Mouse (Mus musculus) G1E (cell line): ENCODE results near the gene Chka. TPM values are rescaled to one million over a fixed set of nuclear protein-coding genes. Genes with fewer than 3 reads are reported as not detected.
A peak's percentile ranks its signal among the peaks of the same experiment; 100 is the strongest.

ENCODE experiments used
- ATAC-seq: 2 replicates; pipeline ENCODE4 v1.8.0; 2016; ENCODE audit warnings: mild to moderate bottlenecking; ENCODE audit not compliant: insufficient number of reproducible peaks, poor library complexity, low FRiP score, severe bottlenecking; ENCODE audit errors: extremely low read depth
- DNase-seq: peaks from one replicate; pipeline ENCODE4 v3.0.0; 2012; ENCODE audit warnings: low spot score
- H3K27me3 ChIP-seq: 2 replicates; pipeline ENCODE4 v1.6.1; 2012; ENCODE audit warnings: mild to moderate bottlenecking, low read length, inconsistent platforms; ENCODE audit not compliant: insufficient read depth
- H3K36me3 ChIP-seq: replicated peaks from 2 replicates; pipeline ENCODE3; 2012; ENCODE audit warnings: mild to moderate bottlenecking, inconsistent platforms
- H3K4me1 ChIP-seq: 2 replicates; pipeline ENCODE4 v1.6.1; 2012; ENCODE audit warnings: low read depth, low read length, inconsistent platforms, mixed read lengths; ENCODE audit not compliant: insufficient read depth
- H3K4me3 ChIP-seq: 2 replicates; pipeline ENCODE4 v1.5.1; 2012; ENCODE audit warnings: low read depth, mild to moderate bottlenecking, inconsistent platforms, low read length, moderate library complexity, mixed read lengths
- H3K9me3 ChIP-seq: replicated peaks from 2 replicates; pipeline ENCODE4 v1.6.1; 2012; ENCODE audit warnings: inconsistent platforms
- CTCF ChIP-seq: IDR thresholded peaks from 2 replicates; pipeline ENCODE4 v1.5.1; 2012; ENCODE audit warnings: low read depth, low read length, inconsistent platforms, mixed read lengths
- GATA1 ChIP-seq: IDR thresholded peaks from 2 replicates; pipeline ENCODE4 v1.6.1; 2012; ENCODE audit warnings: borderline replicate concordance, low read length, inconsistent platforms, mixed read lengths
- GATA2 ChIP-seq: IDR thresholded peaks from 2 replicates; pipeline ENCODE4 v1.6.1; 2012; ENCODE audit warnings: low read depth, low read length, inconsistent platforms, borderline replicate concordance
- POLR2AphosphoS5 ChIP-seq: IDR thresholded peaks from 2 replicates; pipeline ENCODE4 v1.6.1; 2012; ENCODE audit warnings: low read depth, low read length, inconsistent platforms; ENCODE audit not compliant: insufficient replicate concordance
- TAL1 ChIP-seq: conservative IDR thresholded peaks from 2 replicates; pipeline ENCODE4 v1.6.1; 2012; ENCODE audit warnings: low read depth, low read length, inconsistent platforms, mixed read lengths
- polyA plus RNA-seq: library from polyadenylated mRNA; stranded (reverse); fragments of >175 nt; gene quantifications from 2 replicates; pipeline ENCODE4 v1.2.3, GENCODE M21; 2012
- total RNA-seq, 2 experiments: library from RNA; stranded (forward) in 1 of 2; stranded (reverse) in 1 of 2; fragments of 200-1000 nt in 1 of 2; fragments of >200 nt in 1 of 2; fragmentation: Nextera tagmentation in 1 of 2; gene quantifications; 2 replicates each; pipeline ENCODE4 v1.2.3; 2014 to 2017

Gene Chka
- total and polyA plus RNA-seq, 3 experiments: 7.4 to 31.7 (median 26.7) TPM

GRCm38 (mm10) chr19:3849251-3849650 lies 2.3 kb upstream of the Chka start:
- Histone ChIP-seq H3K36me3 (peaks cover 5% of the 10 kb centered on the region), H3K4me1 (peaks cover 21% of the 10 kb centered on the region), H3K9me3 (no peaks in the 10 kb centered on the region), H3K4me3 (no peak overlapping the region), H3K27me3 (peaks cover 6% of the 10 kb centered on the region)
- DNase-seq: no peak
- TF ChIP-seq GATA1 (no peak), TAL1 (no peak), POLR2AphosphoS5 (no peak), GATA2 (no peak), CTCF (no peak)
- ATAC-seq: no peak

GRCm38 (mm10) chr19:3850076-3850475 lies 1.5 kb upstream of the Chka start:
- DNase-seq (no peak), ATAC-seq (no peak)
- TF ChIP-seq GATA1 (no peak), TAL1 (no peak), GATA2 (no peak), CTCF (no peak), POLR2AphosphoS5 (no peak)
- Histone ChIP-seq H3K36me3 (peaks cover 10% of the 10 kb centered on the region), H3K4me1 (peaks cover 23% of the 10 kb centered on the region), H3K4me3 (no peak overlapping the region), H3K27me3 (peaks cover 6% of the 10 kb centered on the region), H3K9me3 (no peaks in the 10 kb centered on the region)

GRCm38 (mm10) chr19:3850847-3851469 lies 615 bp upstream of the Chka start:
- Histone ChIP-seq H3K4me3 (peak overlapping the region; percentile 80), H3K36me3 (peaks cover 15% of the 10 kb centered on the region), H3K4me1 (peaks cover 29% of the 10 kb centered on the region), H3K27me3 (peaks cover 4% of the 10 kb centered on the region; the same call in 1 of the 2 replicates), H3K9me3 (no peaks in the 10 kb centered on the region)
- DNase-seq: peak; percentile 31
- ATAC-seq: no peak
- TF ChIP-seq POLR2AphosphoS5 (no peak), TAL1 (no peak), CTCF (no peak), GATA2 (no peak), GATA1 (no peak)

- H3K9me3 ChIP-seq: no peaks in the 10 kb centered on the region
- TF ChIP-seq POLR2AphosphoS5: no peak
- TF ChIP-seq CTCF: no peak
- TF ChIP-seq GATA2: no peak
- no peak for TF ChIP-seq TAL1
- TF ChIP-seq GATA1: no peak
- no peaks in the 10 kb centered on the region for H3K27me3 ChIP-seq
- DNase-seq: peak; percentile 34
- H3K4me1 ChIP-seq: peaks cover 29% of the 10 kb centered on the region
- no peak for ATAC-seq
- peaks cover 15% of the 10 kb centered on the region for H3K36me3 ChIP-seq
- H3K4me3 ChIP-seq: peak overlapping the region; percentile 80
Observed at GRCm38 (mm10) chr19:3851979-3852681, 557 bp downstream of the Chka start.

- DNase-seq (no peak), ATAC-seq (no peak)
- TF ChIP-seq GATA2 (no peak), TAL1 (no peak), CTCF (no peak), GATA1 (no peak), POLR2AphosphoS5 (no peak)
- Histone ChIP-seq H3K27me3 (no peaks in the 10 kb centered on the region), H3K4me3 (no peak overlapping the region; the same call in 1 of the 2 replicates), H3K4me1 (peaks cover 29% of the 10 kb centered on the region), H3K36me3 (peaks cover 15% of the 10 kb centered on the region), H3K9me3 (no peaks in the 10 kb centered on the region)
Observed at GRCm38 (mm10) chr19:3853121-3853520, 1.5 kb downstream of the Chka start.

GRCm38 (mm10) chr19:3853891-3854290 lies 2.3 kb downstream of the Chka start:
- TF ChIP-seq TAL1: no peak
- TF ChIP-seq POLR2AphosphoS5: no peak
- TF ChIP-seq GATA2: no peak
- no peak for TF ChIP-seq GATA1
- no peak for TF ChIP-seq CTCF
- H3K27me3 ChIP-seq: no peaks in the 10 kb centered on the region
- H3K36me3 ChIP-seq: peaks cover 16% of the 10 kb centered on the region
- H3K4me3 ChIP-seq: no peak overlapping the region
- peaks cover 29% of the 10 kb centered on the region for H3K4me1 ChIP-seq
- no peaks in the 10 kb centered on the region for H3K9me3 ChIP-seq
- DNase-seq: no peak
- no peak for ATAC-seq
